18 mouse cellular contexts compared by ENCODE assay signal in the genomic region with DNA sequence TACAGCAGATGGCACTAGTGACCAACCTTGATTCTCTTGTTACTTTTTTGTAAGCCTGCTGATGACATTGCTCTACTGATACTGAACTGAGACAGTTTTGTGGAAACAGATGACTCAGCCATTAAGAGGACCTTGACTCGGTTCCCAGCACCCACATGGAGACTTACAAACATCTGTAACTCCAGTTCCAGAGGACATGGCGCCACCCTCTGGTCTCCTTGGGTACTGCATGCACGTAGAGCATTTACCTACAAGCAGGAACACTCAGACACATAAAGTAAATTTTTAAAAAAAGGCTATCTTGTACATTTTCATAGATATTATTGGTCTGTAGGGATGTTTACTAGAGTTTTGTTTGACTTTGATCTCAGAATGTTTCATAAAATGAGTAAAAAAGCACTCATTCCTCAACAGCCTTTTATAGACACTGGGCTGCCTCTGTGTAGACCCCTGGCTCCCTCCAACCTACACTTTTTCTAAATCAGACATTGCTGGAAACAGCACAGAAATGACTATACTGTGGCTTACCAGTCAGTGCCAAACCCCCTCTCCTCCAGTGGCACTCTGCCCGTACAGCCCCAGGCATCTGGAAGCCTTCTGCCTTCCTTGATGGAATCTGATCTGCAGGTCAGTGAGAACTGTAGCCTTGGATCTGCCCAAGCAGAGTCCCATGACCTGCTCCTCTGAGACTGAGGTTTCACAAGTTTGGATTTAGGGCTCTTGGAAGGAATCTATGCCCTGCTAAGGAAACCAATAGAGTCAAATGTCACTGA. TPM values are rescaled to one million over a fixed set of nuclear protein-coding genes. Genes with fewer than 3 reads are reported as not detected.
DNase-seq lines count a peak whose midpoint lies in the region; TF ChIP-seq lines count a peak whose summit lies in the region.
"Had no signal": no experiment of that assay in that cellular context is flagged by ENCODE, and none has a peak within 500 bp of the region (broad histone marks: within the 10 kb centered on the region; RNA-seq: fewer than 3 reads in every experiment).

No protein-coding gene starts in this region.

- no peak overlapping the region for H3K27ac ChIP-seq in gastrocnemius, adult 2 months
- no peak overlapping the region for H3K27ac ChIP-seq in left cerebral cortex, adult 2 months
- H3K27ac ChIP-seq in ES-Bruce4 (ENCODE audit: insufficient read depth, low read length) = no peak overlapping the region
- H3K27ac ChIP-seq: forebrain, embryonic 12.5 days; limb, embryonic 15.5 days; lung, embryonic 15.5 days; midbrain, embryonic 13.5 days had no signal

- TF ChIP-seq EP300 in ES-Bruce4 (IDR thresholded peaks at IDR 0.05; ENCODE audit: insufficient read depth, low read depth, low read length) = no peak

- no peak overlapping the region for H3K9ac ChIP-seq in ES-Bruce4 (ENCODE audit: low read depth, poor library complexity, severe bottlenecking)
- H3K9ac ChIP-seq: forebrain, embryonic 12.5 days; heart, embryonic 12.5 days; limb, embryonic 15.5 days; lung, embryonic 15.5 days; midbrain, embryonic 13.5 days had no signal

- DNase-seq in gastrocnemius, adult 2 months = no peak
- no peak for DNase-seq in gastrocnemius, postnatal 25 days
- DNase-seq in left cerebral cortex, adult 2 months (ENCODE audit: extremely low spot score in 1 of 2, low spot score in 2 of 2) = no peak
- DNase-seq in left cerebral cortex, adult 11 months (ENCODE audit: low spot score) = no peak
- DNase-seq in ZHBTc4 (ENCODE audit: low read depth, low spot score) = peak; percentile 38
- no peak for DNase-seq in thymus, postnatal 14 days
- DNase-seq in adrenal gland, adult 8-10 months = no peak
- DNase-seq: adrenal gland, postnatal 25 days; B cell, adult 2 months; kidney, postnatal 10 days; thymus, postnatal 36 days had no signal

- no peaks in the 10 kb centered on the region for H3K4me1 ChIP-seq in ES-Bruce4 (ENCODE audit: control insufficient read depth, insufficient read depth, low read length)
- H3K4me1 ChIP-seq: heart, embryonic 12.5 days; limb, embryonic 15.5 days; lung, embryonic 15.5 days had no signal

- no peak overlapping the region for H3K4me3 ChIP-seq in gastrocnemius, adult 2 months
- H3K4me3 ChIP-seq in left cerebral cortex, adult 2 months = no peak overlapping the region
- H3K4me3 ChIP-seq in ES-Bruce4 (ENCODE audit: low read depth, low read length) = no peak overlapping the region
- H3K4me3 ChIP-seq: forebrain, embryonic 12.5 days; heart, embryonic 12.5 days; limb, embryonic 15.5 days; lung, embryonic 15.5 days; midbrain, embryonic 13.5 days had no signal

- H3K9me3 ChIP-seq in ES-Bruce4 (replicated peaks; ENCODE audit: control insufficient read depth, insufficient read depth, low read length, poor library complexity, severe bottlenecking) = no peaks in the 10 kb centered on the region
- H3K9me3 ChIP-seq: limb, embryonic 15.5 days; lung, embryonic 15.5 days had no signal

- TF ChIP-seq POLR2A in ES-Bruce4 (IDR thresholded peaks at IDR 0.05; ENCODE audit: insufficient read depth, low read length) = no peak

- intact Hi-C loops in gastrocnemius, adult 2 months (cut with DNase I) = no loop called here
- intact Hi-C loops in left cerebral cortex, adult 2 months (cut with DNase I) = no loop called here

- H3K27me3 ChIP-seq in ES-Bruce4 (ENCODE audit: control insufficient read depth, insufficient read depth, low read length, poor library complexity, severe bottlenecking) = no peaks in the 10 kb centered on the region
- H3K27me3 ChIP-seq: midbrain, embryonic 13.5 days had no signal

- TF ChIP-seq CTCF in gastrocnemius, adult 2 months (IDR thresholded peaks at IDR 0.05) = peak; percentile 30; the same call in 1 of the 2 replicates
- peak; percentile 47 for TF ChIP-seq CTCF in left cerebral cortex, adult 2 months (IDR thresholded peaks at IDR 0.05)
- TF ChIP-seq CTCF in ES-Bruce4 (IDR thresholded peaks at IDR 0.05; ENCODE audit: low read depth, low read length) = peak; percentile 13

- H3K36me3 ChIP-seq in ES-Bruce4 (ENCODE audit: control insufficient read depth, insufficient read depth, low read length, poor library complexity, severe bottlenecking) = no peaks in the 10 kb centered on the region
- H3K36me3 ChIP-seq: forebrain, embryonic 12.5 days; G1E; heart, embryonic 12.5 days; limb, embryonic 15.5 days; lung, embryonic 15.5 days had no signal

RNA-seq across cellular contexts. Expression of a gene that starts 8.9 kb away (rescaled TPM):
- under 1 TPM in 1 of 2 experiments, not detected in 1; 0.42 TPM for total RNA-seq in gastrocnemius, adult 2 months (2021)
- under 1 TPM; 0.23 to 0.29 TPM for total RNA-seq in gastrocnemius, postnatal 25 days (2021)
- 10 to 100 TPM; 54.5 to 58.6 TPM for total RNA-seq in left cerebral cortex, adult 2 months (2021)
- polyA plus RNA-seq in ES-Bruce4 (2011; ENCODE audit: insufficient read depth, insufficient read length, low read depth, missing spikeins) = not detected in 2 replicates
- total RNA-seq in adrenal gland, adult 8-10 months (2022) = 1 to 10 TPM; 1.2 to 9.5 (median 5.1) TPM
- polyA plus RNA-seq: G1E had no signal

Comparison
In these comparisons a context has a peak if more than half of its experiments do, and no peak if none do; other contexts are left out.
1. RNA of a gene that starts 8.9 kb away (total RNA-seq): 54.5 to 58.6 TPM in left cerebral cortex, adult 2 months; 1.2 to 9.5 TPM in adrenal gland, adult 8-10 months, 0.42 TPM in gastrocnemius, adult 2 months and 0.23 to 0.29 TPM in gastrocnemius, postnatal 25 days; every median in the first group is over 4 times any median in the second.
2. Peak in every context shown above with its lines, with median percentiles within 50 percentile points of each other: CTCF ChIP-seq.